9 mouse cellular contexts compared by ENCODE assay signal in genomic region chr11:57727303-57727969, GRCm38 (mm10).
A peak's percentile ranks its signal among the peaks of the same experiment; 100 is the strongest.
DNase-seq lines count a peak whose midpoint lies in the region; ATAC-seq and TF ChIP-seq lines count a peak whose summit lies in the region.
"Had no signal": no experiment of that assay in that cellular context is flagged by ENCODE, and none has a peak within 500 bp of the region (broad histone marks: within the 10 kb centered on the region; RNA-seq: fewer than 3 reads in every experiment).

No protein-coding gene starts in this region.

- H3K9ac ChIP-seq in forebrain, postnatal 0 days, result no peak overlapping the region

- no peaks in the 10 kb centered on the region for H3K27me3 ChIP-seq in forebrain, postnatal 0 days (ENCODE audit: insufficient read depth, low read length)
- no peaks in the 10 kb centered on the region for H3K27me3 ChIP-seq in kidney, adult 2 months (replicated peaks; ENCODE audit: control insufficient read depth, insufficient read depth, low read length)
- H3K27me3 ChIP-seq: Patski had no signal

- TF ChIP-seq POLR2A in kidney, adult 2 months (IDR thresholded peaks at IDR 0.05; ENCODE audit: low read depth, low read length), result no peak

- TF ChIP-seq CTCF in forebrain, postnatal 0 days (IDR thresholded peaks at IDR 0.05; ENCODE audit: low read depth), result no peak
- TF ChIP-seq CTCF in kidney, adult 2 months (conservative IDR thresholded peaks at IDR 0.05; ENCODE audit: insufficient read depth, insufficient read length, low read depth, low read length), result no peak

- no peaks in the 10 kb centered on the region for H3K4me1 ChIP-seq in forebrain, postnatal 0 days (ENCODE audit: insufficient read depth)
- no peaks in the 10 kb centered on the region for H3K4me1 ChIP-seq in kidney, adult 2 months (ENCODE audit: control insufficient read depth, insufficient read depth, low read length)

- no peak overlapping the region for H3K4me2 ChIP-seq in forebrain, postnatal 0 days (ENCODE audit: low read depth)

- peak; percentile 90 for ATAC-seq in forebrain, postnatal 0 days
- ATAC-seq in megakaryocyte-erythroid progenitor cell, adult 5-6 weeks (replicated peaks; ENCODE audit: low FRiP score, low TSS enrichment, poor library complexity, severe bottlenecking), result peak; percentile 46; the same call in 1 of the 2 replicates
- ATAC-seq in monocyte, adult 5-6 weeks (replicated peaks; ENCODE audit: insufficient number of reproducible peaks, low FRiP score, low TSS enrichment, poor library complexity, severe bottlenecking), result no peak
- ATAC-seq: Patski had no signal

- H3K27ac ChIP-seq in forebrain, postnatal 0 days (ENCODE audit: low read depth, low read length), result no peak overlapping the region
- H3K27ac ChIP-seq in kidney, adult 2 months (ENCODE audit: insufficient read depth, low read depth, low read length), result no peak overlapping the region

- peak; percentile 15 to 27 for DNase-seq in cerebellum, adult 18-20 months
- DNase-seq in forebrain, postnatal 0 days, result peak; percentile 63
- peak; percentile 74 for DNase-seq in kidney, adult 2 months
- DNase-seq in left cerebral cortex, adult 8-10 months (ENCODE audit: low spot score in 2 of 2), result peak; percentile 6 to 58
- DNase-seq in thymus, postnatal 25 days, result no peak
- DNase-seq in adrenal gland, postnatal 14 days, result no peak

- no peak overlapping the region for H3K4me3 ChIP-seq in forebrain, postnatal 0 days (ENCODE audit: low read depth, low read length)
- H3K4me3 ChIP-seq in kidney, adult 2 months (ENCODE audit: insufficient read depth, low read depth, low read length), result no peak overlapping the region

- 47% methylated on average over 9 of the region's 9 CpGs for WGBS in forebrain, postnatal 0 days
- WGBS in kidney, adult 2 months, result 43% methylated on average over 9 of the region's 9 CpGs

- H3K36me3 ChIP-seq in forebrain, postnatal 0 days (ENCODE audit: insufficient read depth), result 0 out of 2 replicates have a peak, but pooled peaks cover 4% of the 10 kb centered on the region
- H3K36me3 ChIP-seq in kidney, adult 2 months (ENCODE audit: control insufficient read depth, insufficient read depth, low read length), result no peaks in the 10 kb centered on the region

- H3K9me3 ChIP-seq in forebrain, postnatal 0 days (ENCODE audit: low read length), result no peaks in the 10 kb centered on the region

Comparison
In these comparisons a context has a peak if more than half of its experiments do, and no peak if none do; other contexts are left out.
1. DNase-seq: peak in cerebellum, adult 18-20 months (2 of 2), forebrain, postnatal 0 days (single experiment), kidney, adult 2 months (single experiment) and left cerebral cortex, adult 8-10 months (2 of 2); none in thymus, postnatal 25 days (single experiment) and adrenal gland, postnatal 14 days (single experiment).